Mouse (Mus musculus) ES-Bruce4 (cell line): ENCODE data around the gene Rnf169. TPM values are rescaled to one million over a fixed set of nuclear protein-coding genes. Genes with fewer than 3 reads are reported as not detected.

ENCODE experiments used
- H3K27ac ChIP-seq: 2 replicates; pipeline ENCODE4 v1.5.1; 2012; ENCODE audit warnings: low read length, inconsistent platforms; ENCODE audit not compliant: insufficient read depth
- H3K27me3 ChIP-seq: 2 replicates; pipeline ENCODE4 v1.6.1; 2012; ENCODE audit warnings: mild to moderate bottlenecking, low read length, inconsistent platforms; ENCODE audit not compliant: control insufficient read depth, poor library complexity, insufficient read depth, severe bottlenecking
- H3K36me3 ChIP-seq: 2 replicates; pipeline ENCODE4 v1.6.1; 2012; ENCODE audit warnings: inconsistent platforms, mild to moderate bottlenecking, low read length, moderate library complexity; ENCODE audit not compliant: control insufficient read depth, poor library complexity, insufficient read depth, severe bottlenecking
- H3K4me1 ChIP-seq: one replicate; pipeline ENCODE4 v1.8.1; 2011; ENCODE audit warnings: low read length; ENCODE audit not compliant: control insufficient read depth, insufficient read depth
- H3K4me3 ChIP-seq: 2 replicates; pipeline ENCODE4 v1.5.1; 2011; ENCODE audit warnings: low read depth, mild to moderate bottlenecking, low read length
- H3K9ac ChIP-seq: 2 replicates; pipeline ENCODE4 v1.6.1; 2012; ENCODE audit warnings: low read depth, mild to moderate bottlenecking, inconsistent platforms; ENCODE audit not compliant: poor library complexity, severe bottlenecking
- H3K9me3 ChIP-seq: replicated peaks from 2 replicates; pipeline ENCODE4 v1.6.1; 2012; ENCODE audit warnings: mild to moderate bottlenecking, low read length, inconsistent platforms; ENCODE audit not compliant: control insufficient read depth, poor library complexity, insufficient read depth, severe bottlenecking
- CTCF ChIP-seq: IDR thresholded peaks from one replicate; pipeline ENCODE4 v1.8.1; 2011; ENCODE audit warnings: low read depth, low read length
- EP300 ChIP-seq: IDR thresholded peaks from 2 replicates; pipeline ENCODE4 v1.6.1; 2011; ENCODE audit warnings: low read depth, low read length; ENCODE audit not compliant: insufficient read depth
- POLR2A ChIP-seq: IDR thresholded peaks from one replicate; pipeline ENCODE4 v1.8.1; 2011; ENCODE audit warnings: low read length; ENCODE audit not compliant: insufficient read depth
- polyA plus RNA-seq: library from polyadenylated mRNA; stranded (reverse); fragments of >200 nt; gene quantifications from 2 replicates; pipeline ENCODE4 v1.2.4, GENCODE M21; 2011; ENCODE audit warnings: low read depth; ENCODE audit not compliant: missing spikeins, insufficient read depth, insufficient read length

Rnf169 gene
- polyA plus RNA-seq, 1 experiment = 56.4 TPM

DNA sequence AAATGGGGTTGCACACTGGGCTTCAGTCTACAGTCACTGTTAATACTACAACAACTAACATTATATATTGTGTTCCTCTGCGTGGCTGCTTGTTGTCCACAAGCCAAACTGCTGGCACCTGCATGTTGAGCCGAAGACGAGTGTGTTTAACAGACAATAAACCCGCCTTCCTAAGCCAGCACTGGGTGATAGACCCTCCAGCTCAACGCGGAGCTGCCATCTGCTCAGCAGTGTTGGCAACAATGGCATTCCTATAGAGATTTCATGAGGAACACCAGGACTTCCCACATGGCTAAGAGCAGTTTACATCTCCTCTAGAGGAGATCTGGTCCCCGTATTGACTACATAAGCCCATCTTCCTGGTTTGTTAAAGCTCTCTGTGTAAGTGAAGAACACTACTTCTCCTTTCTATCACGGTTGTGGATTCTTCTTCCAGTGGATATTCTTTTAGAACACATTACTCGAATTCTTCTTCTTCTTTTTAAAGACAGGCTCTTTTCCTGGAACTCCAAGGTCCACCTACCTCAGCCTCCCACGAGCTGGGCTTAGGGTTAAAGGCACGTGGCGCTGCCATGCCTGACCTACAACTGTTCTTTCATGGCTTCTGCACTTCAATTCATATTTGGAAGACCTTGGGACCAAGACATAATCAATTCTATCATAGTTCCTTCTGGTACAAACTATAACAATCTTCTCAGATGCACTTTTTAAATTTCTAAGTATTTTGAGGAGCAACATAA lies 22.9 kb downstream of the Rnf169 start:
- Histone ChIP-seq H3K27me3 (no peaks in the 10 kb centered on the region), H3K9me3 (no peaks in the 10 kb centered on the region), H3K36me3 (no peaks in the 10 kb centered on the region; the same call in 1 of the 2 replicates), H3K4me3 (no peak overlapping the region), H3K4me1 (no peaks in the 10 kb centered on the region), H3K27ac (no peak overlapping the region), H3K9ac (no peak overlapping the region)
- TF ChIP-seq POLR2A (no peak), CTCF (no peak), EP300 (no peak)

GRCm38 (mm10) chr7:99956095-99956494 lies 24.2 kb downstream of the Rnf169 start:
- H3K4me1 ChIP-seq = no peaks in the 10 kb centered on the region
- peaks cover 6% of the 10 kb centered on the region for H3K36me3 ChIP-seq
- H3K27me3 ChIP-seq = no peaks in the 10 kb centered on the region
- no peaks in the 10 kb centered on the region for H3K9me3 ChIP-seq
- H3K27ac ChIP-seq = no peak overlapping the region
- TF ChIP-seq POLR2A (no peak), CTCF (no peak), EP300 (no peak)
- H3K4me3 ChIP-seq = no peak overlapping the region
- H3K9ac ChIP-seq = no peak overlapping the region

- peaks cover 9% of the 10 kb centered on the region for H3K36me3 ChIP-seq
- no peaks in the 10 kb centered on the region for H3K27me3 ChIP-seq
- H3K27ac ChIP-seq = no peak overlapping the region
- H3K4me3 ChIP-seq = no peak overlapping the region
- H3K4me1 ChIP-seq = no peaks in the 10 kb centered on the region
- H3K9ac ChIP-seq = no peak overlapping the region
- no peaks in the 10 kb centered on the region for H3K9me3 ChIP-seq
- TF ChIP-seq CTCF = no peak
- TF ChIP-seq EP300 = no peak
- TF ChIP-seq POLR2A = no peak
Observed at GRCm38 (mm10) chr7:99954212-99954611, 26.0 kb downstream of the Rnf169 start.

GRCm38 (mm10) chr7:99953442-99954098 lies 26.7 kb downstream of the Rnf169 start:
- Histone ChIP-seq H3K4me1 (no peaks in the 10 kb centered on the region), H3K27me3 (no peaks in the 10 kb centered on the region), H3K36me3 (peaks cover 9% of the 10 kb centered on the region), H3K9me3 (no peaks in the 10 kb centered on the region), H3K9ac (no peak overlapping the region), H3K4me3 (no peak overlapping the region), H3K27ac (no peak overlapping the region)
- TF ChIP-seq CTCF (no peak), POLR2A (no peak), EP300 (no peak)

DNA sequence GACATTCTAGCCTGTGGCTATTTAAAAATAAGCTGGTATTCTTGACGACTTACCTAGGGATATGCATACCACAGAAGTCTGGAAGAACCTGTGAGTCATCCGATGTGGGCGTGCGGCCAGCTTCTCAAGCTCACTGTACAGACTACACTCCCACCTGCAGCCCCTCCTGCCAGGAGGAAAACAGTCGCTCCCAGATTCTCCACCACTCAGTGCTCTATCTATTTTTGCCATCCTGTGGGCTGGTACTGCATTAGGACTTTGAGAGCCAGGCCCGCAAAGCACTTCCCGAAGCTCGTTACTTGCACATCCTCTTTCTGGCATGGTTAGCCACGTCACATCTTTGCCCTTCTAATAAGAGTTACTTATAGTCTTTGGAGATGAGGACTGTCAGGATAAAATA lies 32.9 kb downstream of the Rnf169 start:
- Histone ChIP-seq H3K27me3 (no peaks in the 10 kb centered on the region), H3K27ac (no peak overlapping the region), H3K9ac (no peak overlapping the region), H3K4me1 (no peaks in the 10 kb centered on the region), H3K9me3 (peaks cover 6% of the 10 kb centered on the region; the same call in 1 of the 2 replicates), H3K4me3 (no peak overlapping the region), H3K36me3 (peaks cover 28% of the 10 kb centered on the region)
- no peak for TF ChIP-seq EP300
- TF ChIP-seq POLR2A = no peak
- no peak for TF ChIP-seq CTCF

DNA sequence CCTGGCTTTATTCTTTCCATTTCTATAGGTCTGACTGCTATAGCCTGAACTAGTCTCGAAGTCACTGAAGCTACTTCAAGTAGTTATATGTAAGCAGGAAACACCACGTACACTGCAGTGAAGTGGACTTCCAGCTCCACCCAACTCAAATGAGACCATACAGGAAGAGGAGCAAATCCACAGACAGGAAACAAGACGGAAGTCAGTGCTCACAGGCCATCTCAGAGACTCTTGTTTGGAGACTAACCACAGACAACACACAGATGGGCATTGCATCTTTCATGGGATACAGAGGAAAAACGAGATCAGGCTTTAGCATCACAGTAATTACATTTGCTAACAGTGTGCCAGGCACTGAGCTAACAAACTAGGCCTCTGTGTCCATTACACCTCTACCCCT lies 33.9 kb downstream of the Rnf169 start:
- Histone ChIP-seq H3K9me3 (peaks cover 6% of the 10 kb centered on the region; the same call in 1 of the 2 replicates), H3K27ac (no peak overlapping the region), H3K27me3 (no peaks in the 10 kb centered on the region), H3K4me3 (no peak overlapping the region), H3K36me3 (peaks cover 27% of the 10 kb centered on the region), H3K4me1 (no peaks in the 10 kb centered on the region), H3K9ac (no peak overlapping the region)
- no peak for TF ChIP-seq CTCF
- no peak for TF ChIP-seq EP300
- no peak for TF ChIP-seq POLR2A
